Mouse (Mus musculus) embryonic facial prominence, embryonic 11.5 days (tissue): Measurements from ENCODE around the gene Cep128. TPM values are rescaled to one million over a fixed set of nuclear protein-coding genes. Genes with fewer than 3 reads are reported as not detected.

Source experiments
- ATAC-seq: fragments of 200-750 bp; cut with Nextera tagmentation; replicated peaks from 2 replicates; pipeline ENCODE4 v1.8.0; 2017; ENCODE audit warnings: low read depth; ENCODE audit not compliant: insufficient number of reproducible peaks, low FRiP score, low TSS enrichment
- DNase-seq: peaks from one replicate; pipeline ENCODE4 v3.0.0-alpha.2; 2015; ENCODE audit warnings: low spot score
- H3K27ac ChIP-seq: fragments of 300-500 bp; sonication (generic); replicated peaks from 2 replicates; pipeline ENCODE4 v1.5.1; 2014; ENCODE audit warnings: mild to moderate bottlenecking, low read depth, low read length, control low read depth
- H3K27me3 ChIP-seq: fragments of 300-500 bp; sonication (generic); 2 replicates; pipeline ENCODE4 v1.6.1; 2014; ENCODE audit warnings: mild to moderate bottlenecking, low read length, moderate library complexity, mixed read lengths; ENCODE audit not compliant: control insufficient read depth, insufficient read depth
- H3K36me3 ChIP-seq: fragments of 300-500 bp; sonication (generic); replicated peaks from 2 replicates; pipeline ENCODE4 v1.6.1; 2014; ENCODE audit warnings: low read depth, mild to moderate bottlenecking, low read length, moderate library complexity, mixed read lengths; ENCODE audit not compliant: control insufficient read depth, insufficient read depth
- H3K4me1 ChIP-seq: fragments of 300-500 bp; sonication (generic); 2 replicates; pipeline ENCODE4 v1.6.1; 2014; ENCODE audit warnings: low read length, mixed read lengths; ENCODE audit not compliant: control insufficient read depth, insufficient read depth
- H3K4me2 ChIP-seq: fragments of 300-500 bp; sonication (generic); 2 replicates; pipeline ENCODE4 v1.6.1; 2014; ENCODE audit warnings: low read depth, mild to moderate bottlenecking, control low read depth, low read length, moderate library complexity
- H3K4me3 ChIP-seq: fragments of 300-500 bp; sonication (generic); 2 replicates; pipeline ENCODE4 v1.5.1; 2014; ENCODE audit warnings: low read depth, low read length, control low read depth
- H3K9ac ChIP-seq: fragments of 300-500 bp; sonication (generic); replicated peaks from 2 replicates; pipeline ENCODE4 v1.6.1; 2014; ENCODE audit warnings: mild to moderate bottlenecking, control low read depth, low read length
- H3K9me3 ChIP-seq: fragments of 300-500 bp; sonication (generic); replicated peaks from 2 replicates; pipeline ENCODE4 v1.6.1; 2016; ENCODE audit warnings: mild to moderate bottlenecking, low read length, inconsistent platforms, mixed read lengths; ENCODE audit not compliant: control insufficient read depth
- WGBS: fragments of 180-500 bp; shearing (Covaris S2); extraction: QIAGEN DNeasy Blood & Tissue Kit; methylation state at CpG from one replicate; pipeline ENCODE4 v1.1.7; 2014; 5-methylcytosine and 5-hydroxymethylcytosine counted together
- microRNA-seq: library from miRNA; unstranded; fragments of <30 nt; microRNA quantifications from one replicate; pipeline ENCODE4, GENCODE M21; 2016; ENCODE audit warnings: borderline number of aligned reads
- polyA plus RNA-seq: library from polyadenylated mRNA; unstranded; fragments of >200 nt; fragmentation: Nextera tagmentation; extraction: Ambion mirVana; gene quantifications from 2 replicates; pipeline ENCODE4 v1.2.1, GENCODE M21; 2014

The Cep128 gene
- polyA plus RNA-seq, 1 experiment from 2014 or later: 10.8 TPM

DNA sequence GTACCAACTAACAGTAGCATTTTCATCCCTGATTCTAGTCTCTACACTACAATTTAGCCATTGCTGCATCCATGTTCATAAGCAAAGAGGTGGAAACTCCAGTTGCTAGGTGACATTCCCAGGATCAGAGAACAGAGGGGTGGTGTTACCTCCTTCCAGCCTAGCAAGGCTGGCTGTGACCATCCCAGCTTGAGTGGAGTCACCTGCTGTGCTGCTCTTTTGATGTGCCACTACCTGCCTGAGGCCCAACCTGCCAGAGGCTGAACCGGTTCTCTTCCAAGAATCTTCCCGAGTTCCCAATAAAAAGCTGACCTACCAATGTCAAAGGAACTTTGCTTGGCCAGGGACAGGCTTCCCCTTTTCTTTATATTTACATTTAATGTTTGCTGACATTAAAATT is 408.8 kb downstream of the Cep128 start:
- Histone ChIP-seq H3K9ac (no peak overlapping the region), H3K27me3 (no peaks in the 10 kb centered on the region), H3K9me3 (no peaks in the 10 kb centered on the region), H3K4me3 (no peak overlapping the region), H3K27ac (no peak overlapping the region), H3K36me3 (no peaks in the 10 kb centered on the region), H3K4me1 (no peaks in the 10 kb centered on the region), H3K4me2 (no peak overlapping the region)
- 17% methylated on average over 2 of the region's 2 CpGs for WGBS
- DNase-seq (no peak), ATAC-seq (no peak)

DNA sequence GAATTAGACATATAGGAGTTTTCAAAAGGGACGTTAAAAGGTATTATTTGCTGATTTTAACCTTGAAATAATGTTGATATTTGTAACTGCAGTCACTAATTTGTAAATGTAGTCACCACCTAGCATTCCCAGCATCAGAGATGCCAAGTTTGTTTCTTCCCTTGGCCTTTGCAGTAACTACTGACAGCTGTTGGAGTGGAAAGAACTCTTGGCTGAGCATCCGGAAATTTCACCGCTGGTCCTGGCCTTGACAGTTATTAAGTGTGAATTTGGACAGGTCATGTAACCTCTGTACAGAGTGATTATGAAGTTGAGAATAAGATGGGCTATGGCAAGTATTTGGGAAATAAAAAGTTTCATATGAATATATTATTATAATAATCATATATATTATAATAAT is 413.1 kb downstream of the Cep128 start:
- DNase-seq: no peak
- Histone ChIP-seq H3K9ac (no peak overlapping the region), H3K27me3 (no peaks in the 10 kb centered on the region), H3K9me3 (no peaks in the 10 kb centered on the region), H3K4me1 (no peaks in the 10 kb centered on the region), H3K36me3 (no peaks in the 10 kb centered on the region), H3K4me3 (no peak overlapping the region), H3K27ac (no peak overlapping the region), H3K4me2 (no peak overlapping the region)
- 91% methylated on average over 3 of the region's 3 CpGs for WGBS
- ATAC-seq: no peak

GRCm38 (mm10) chr12:90961386-90962017 is 422.7 kb downstream of the Cep128 start:
- Histone ChIP-seq H3K9me3 (no peaks in the 10 kb centered on the region), H3K4me2 (no peak overlapping the region), H3K27ac (no peak overlapping the region), H3K36me3 (no peaks in the 10 kb centered on the region), H3K9ac (no peak overlapping the region), H3K27me3 (no peaks in the 10 kb centered on the region), H3K4me3 (no peak overlapping the region), H3K4me1 (no peaks in the 10 kb centered on the region)
- ATAC-seq (no peak), DNase-seq (no peak)
- WGBS: 77% methylated on average over 5 of the region's 5 CpGs

DNA sequence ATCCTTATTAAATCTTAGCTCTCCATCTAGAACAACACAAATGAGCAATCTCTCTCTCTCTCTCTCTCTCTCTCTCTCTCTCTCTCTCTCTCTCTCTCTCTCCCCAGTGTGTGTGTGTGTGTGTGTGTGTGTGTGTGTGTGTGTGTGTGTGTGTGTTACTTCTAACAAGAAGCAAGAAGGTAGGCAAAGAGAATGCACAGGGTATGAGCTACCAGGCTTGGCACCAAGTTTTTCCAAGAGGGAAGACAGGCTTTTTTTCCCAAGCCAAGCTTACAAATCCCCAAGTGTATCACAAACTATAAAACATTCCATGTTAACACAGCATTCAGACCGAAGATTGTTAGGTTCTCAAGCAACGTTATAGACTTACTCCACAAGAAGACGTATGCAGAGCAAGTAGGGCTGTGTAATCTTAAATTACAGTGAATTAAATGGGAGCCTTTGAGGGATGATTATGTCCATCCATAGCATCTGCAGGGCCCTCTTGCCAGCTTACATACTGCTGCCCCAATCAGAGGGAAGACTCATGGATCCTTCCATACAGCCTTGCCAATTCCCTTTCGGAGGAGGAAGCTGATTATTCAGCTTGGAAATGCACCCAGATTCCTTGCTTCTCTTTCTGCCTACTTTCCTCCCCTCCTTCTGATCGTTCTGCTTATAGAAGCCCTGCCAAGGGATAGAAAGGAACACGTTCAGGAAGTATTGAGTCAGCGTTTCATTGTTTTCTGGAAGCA is 429.3 kb downstream of the Cep128 start:
- Histone ChIP-seq H3K36me3 (no peaks in the 10 kb centered on the region), H3K27ac (no peak overlapping the region), H3K4me2 (no peak overlapping the region), H3K9me3 (no peaks in the 10 kb centered on the region), H3K9ac (no peak overlapping the region), H3K4me1 (no peaks in the 10 kb centered on the region), H3K4me3 (no peak overlapping the region), H3K27me3 (no peaks in the 10 kb centered on the region)
- WGBS: 87% methylated on average over 7 of the region's 7 CpGs
- ATAC-seq: no peak
- no peak for DNase-seq

Small RNA genes within 50 kb of the gene (microRNA-seq; reads per million reads assigned to microRNA genes)
- gene Gm44370: not detected

Other genes with a start within 250 kb of the Cep128 start
- gene Tshr, start 154 bp upstream of the Cep128 start, polyA plus RNA-seq: 0.20 and 0.49 TPM in 2 replicates
- 46.3 and 48.5 TPM in 2 replicates for gene Gtf2a1, start 206.1 kb upstream of the Cep128 start, polyA plus RNA-seq